Mouse (Mus musculus): ENCODE results near the gene Aldh4a1. TPM values are rescaled to one million over a fixed set of nuclear protein-coding genes. Genes with fewer than 3 reads are reported as not detected.

Gene Aldh4a1
- polyA plus RNA-seq, 1 experiment = 6.7 TPM

DNA sequence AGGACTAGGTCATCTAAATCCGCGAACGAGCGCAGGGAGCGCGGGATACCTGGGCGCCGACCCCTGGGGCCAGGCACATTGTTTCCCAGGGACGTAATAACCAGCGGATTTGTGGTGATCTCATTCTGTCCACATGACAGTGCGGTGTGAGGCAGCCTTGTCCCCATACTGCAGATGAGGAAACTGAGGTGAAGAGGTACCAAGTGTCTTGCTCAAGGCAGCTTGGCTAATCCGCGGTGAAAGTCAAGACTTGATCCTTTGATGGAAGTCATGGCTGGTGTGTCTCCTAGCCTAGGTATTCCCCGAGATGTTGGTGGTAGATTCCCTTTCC is 47.0 kb upstream of the Aldh4a1 start:
- peaks cover 53% of the 10 kb centered on the region for H3K79me3 ChIP-seq (ENCODE audit: low read depth)
- peak overlapping the region; percentile 78 for H3K4me3 ChIP-seq (ENCODE audit: insufficient read depth, poor library complexity, severe bottlenecking)
- TF ChIP-seq MYOG (IDR thresholded peaks at IDR 0.05; ENCODE audit: control insufficient read depth, extremely low read depth, insufficient read length) (no peak), USF1 (IDR thresholded peaks at IDR 0.05; ENCODE audit: low read depth) (peak; percentile 23)

DNA sequence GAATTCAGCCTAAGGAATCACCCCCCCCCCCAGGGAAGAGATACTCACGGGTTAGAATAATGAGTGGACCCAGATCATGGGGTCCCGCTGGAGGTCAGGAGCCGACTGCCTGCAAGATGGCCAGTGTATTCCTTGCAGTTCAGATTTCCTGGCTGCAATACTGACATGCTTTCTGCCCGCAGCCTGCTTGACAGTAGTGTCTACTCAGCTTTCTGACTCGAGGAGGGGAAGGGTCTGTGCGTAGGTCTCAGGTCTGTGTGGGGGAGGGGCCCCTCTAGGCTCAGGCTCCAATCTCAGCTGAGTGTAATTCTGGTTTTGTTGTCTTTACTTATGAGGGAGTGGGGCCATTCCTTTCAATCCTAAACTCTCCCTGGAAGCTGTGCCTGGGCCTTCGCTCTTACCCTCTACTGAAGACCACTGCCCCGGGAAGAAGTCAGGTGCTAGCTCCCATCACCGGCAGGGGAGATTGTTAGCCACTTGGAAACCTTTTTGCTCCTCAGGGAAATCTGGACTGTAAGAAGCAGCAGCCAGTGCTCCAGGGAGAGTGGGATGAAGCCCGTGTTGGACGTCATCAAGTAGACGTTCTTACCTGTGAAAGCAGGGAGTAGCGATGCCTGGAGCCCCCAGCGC is 46.3 kb upstream of the Aldh4a1 start:
- H3K79me3 ChIP-seq (ENCODE audit: low read depth) = peaks cover 57% of the 10 kb centered on the region
- peaks cover 69% of the 10 kb centered on the region for H3K79me2 ChIP-seq (ENCODE audit: control insufficient read depth, insufficient read depth)
- TF ChIP-seq USF1 (IDR thresholded peaks at IDR 0.05; ENCODE audit: low read depth) (no peak), CTCF (IDR thresholded peaks at IDR 0.05; ENCODE audit: control insufficient read depth, insufficient read depth, insufficient read length) (no peak), FOSL1 (IDR thresholded peaks at IDR 0.05; ENCODE audit: insufficient read depth, low read length, poor library complexity, severe bottlenecking) (no peak), MAX (IDR thresholded peaks at IDR 0.05) (no peak), MYOD1 (IDR thresholded peaks at IDR 0.05; ENCODE audit: control insufficient read depth, insufficient read length, low read depth) (no peak), CEBPB (IDR thresholded peaks at IDR 0.05; ENCODE audit: low read depth) (no peak), MYOG (IDR thresholded peaks at IDR 0.05; ENCODE audit: control insufficient read depth, extremely low read depth, insufficient read length) (no peak)
- H3K4me3 ChIP-seq (ENCODE audit: insufficient read depth, poor library complexity, severe bottlenecking) = peak overlapping the region; percentile 78
- H3ac ChIP-seq (ENCODE audit: control insufficient read depth, insufficient read length, low read depth) = peak overlapping the region; percentile 69
- H3K36me3 ChIP-seq (ENCODE audit: control insufficient read depth, insufficient read depth) = peaks cover 8% of the 10 kb centered on the region
- no peaks in the 10 kb centered on the region for H3K27me3 ChIP-seq (ENCODE audit: control insufficient read depth, insufficient read depth, insufficient read length)

More for the DNA sequence above, 47.0 kb upstream of the Aldh4a1 start:
- Histone ChIP-seq H3K36me3 (ENCODE audit: control insufficient read depth, insufficient read depth) (peaks cover 8% of the 10 kb centered on the region), H3K27me3 (ENCODE audit: control insufficient read depth, insufficient read depth, insufficient read length) (no peaks in the 10 kb centered on the region), H3ac (ENCODE audit: control insufficient read depth, insufficient read length, low read depth) (peak overlapping the region; percentile 86), H3K79me2 (ENCODE audit: control insufficient read depth, insufficient read depth) (peaks cover 62% of the 10 kb centered on the region)

DNA sequence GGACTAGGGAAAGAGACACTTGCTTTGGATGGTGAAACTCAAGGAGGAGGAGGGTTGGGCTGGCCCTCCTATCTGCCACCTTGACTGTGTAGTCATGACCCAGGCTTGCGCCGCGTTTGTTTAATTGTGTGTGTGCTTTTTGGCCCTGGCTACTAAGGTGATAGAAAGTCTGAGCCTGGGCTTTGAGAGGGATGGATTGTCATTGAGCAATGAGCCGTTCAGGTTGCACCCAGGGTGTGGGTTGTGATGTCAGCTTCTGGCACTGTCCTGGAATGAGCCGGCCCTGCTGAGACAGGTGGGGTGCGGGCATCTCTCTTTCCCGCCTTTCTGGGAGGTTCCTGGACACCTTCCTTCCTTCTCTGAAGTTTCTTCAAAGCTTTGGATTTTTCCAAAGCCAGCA is 45.7 kb upstream of the Aldh4a1 start:
- Histone ChIP-seq H3K79me2 (ENCODE audit: control insufficient read depth, insufficient read depth) (peaks cover 75% of the 10 kb centered on the region), H3K36me3 (ENCODE audit: control insufficient read depth, insufficient read depth) (peaks cover 8% of the 10 kb centered on the region), H3ac (ENCODE audit: control insufficient read depth, insufficient read length, low read depth) (peak overlapping the region; percentile 53), H3K27me3 (ENCODE audit: control insufficient read depth, insufficient read depth, insufficient read length) (no peaks in the 10 kb centered on the region), H3K79me3 (ENCODE audit: low read depth) (peaks cover 63% of the 10 kb centered on the region), H3K4me3 (ENCODE audit: insufficient read depth, poor library complexity, severe bottlenecking) (peak overlapping the region; percentile 78)
- TF ChIP-seq MAX (IDR thresholded peaks at IDR 0.05) = no peak
- no peak for TF ChIP-seq FOSL1 (IDR thresholded peaks at IDR 0.05; ENCODE audit: insufficient read depth, low read length, poor library complexity, severe bottlenecking)
- TF ChIP-seq CEBPB (IDR thresholded peaks at IDR 0.05; ENCODE audit: low read depth) = peak; percentile 21
- no peak for TF ChIP-seq CTCF (IDR thresholded peaks at IDR 0.05; ENCODE audit: control insufficient read depth, insufficient read depth, insufficient read length)

GRCm38 (mm10) chr4:139578389-139578788 is 44.3 kb upstream of the Aldh4a1 start:
- H3K36me3 ChIP-seq (ENCODE audit: control insufficient read depth, insufficient read depth) = peaks cover 8% of the 10 kb centered on the region
- TF ChIP-seq FOSL1 (IDR thresholded peaks at IDR 0.05; ENCODE audit: insufficient read depth, low read length, poor library complexity, severe bottlenecking) = no peak
- no peak for TF ChIP-seq MYOG (IDR thresholded peaks at IDR 0.05; ENCODE audit: control insufficient read depth, extremely low read depth, insufficient read length)
- TF ChIP-seq CEBPB (IDR thresholded peaks at IDR 0.05; ENCODE audit: low read depth) = no peak
- TF ChIP-seq MYOD1 (IDR thresholded peaks at IDR 0.05; ENCODE audit: control insufficient read depth, insufficient read length, low read depth) = no peak
- no peak for TF ChIP-seq USF1 (IDR thresholded peaks at IDR 0.05; ENCODE audit: low read depth)
- H3K79me3 ChIP-seq (ENCODE audit: low read depth) = peaks cover 76% of the 10 kb centered on the region
- H3ac ChIP-seq (ENCODE audit: control insufficient read depth, insufficient read length, low read depth) = peak overlapping the region; percentile 19
- H3K4me3 ChIP-seq (ENCODE audit: insufficient read depth, poor library complexity, severe bottlenecking) = peak overlapping the region; percentile 11
- H3K27me3 ChIP-seq (ENCODE audit: control insufficient read depth, insufficient read depth, insufficient read length) = no peaks in the 10 kb centered on the region
- peaks cover 89% of the 10 kb centered on the region for H3K79me2 ChIP-seq (ENCODE audit: control insufficient read depth, insufficient read depth)

DNA sequence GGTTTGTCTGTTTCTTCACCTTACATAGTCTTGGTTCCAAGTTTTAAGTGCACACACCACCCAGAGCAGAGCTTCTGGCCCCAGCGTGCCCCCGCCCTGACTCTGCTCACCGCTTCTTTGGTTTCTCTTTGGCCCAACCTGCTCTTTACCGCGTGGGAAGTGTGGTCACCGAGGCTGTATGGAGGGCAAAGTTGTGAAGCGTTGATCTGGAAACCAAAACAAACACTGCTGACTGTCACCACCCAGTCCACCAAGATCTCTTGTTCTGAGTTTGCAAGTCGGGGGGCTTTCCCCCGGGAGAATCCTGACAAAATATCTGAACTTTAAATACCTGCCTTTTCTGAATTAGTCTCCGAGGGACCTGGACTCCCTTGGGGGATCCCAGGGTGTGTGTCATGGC is 43.7 kb upstream of the Aldh4a1 start:
- Histone ChIP-seq H3ac (ENCODE audit: control insufficient read depth, insufficient read length, low read depth) (peak overlapping the region; percentile 31), H3K79me3 (ENCODE audit: low read depth) (peaks cover 80% of the 10 kb centered on the region), H3K4me3 (ENCODE audit: insufficient read depth, poor library complexity, severe bottlenecking) (no peak overlapping the region), H3K27me3 (ENCODE audit: control insufficient read depth, insufficient read depth, insufficient read length) (no peaks in the 10 kb centered on the region), H3K79me2 (ENCODE audit: control insufficient read depth, insufficient read depth) (peaks cover 94% of the 10 kb centered on the region), H3K36me3 (ENCODE audit: control insufficient read depth, insufficient read depth) (peaks cover 8% of the 10 kb centered on the region)
- TF ChIP-seq MAX (IDR thresholded peaks at IDR 0.05) = no peak
- TF ChIP-seq FOSL1 (IDR thresholded peaks at IDR 0.05; ENCODE audit: insufficient read depth, low read length, poor library complexity, severe bottlenecking) = no peak
- TF ChIP-seq CEBPB (IDR thresholded peaks at IDR 0.05; ENCODE audit: low read depth) = no peak
- TF ChIP-seq USF1 (IDR thresholded peaks at IDR 0.05; ENCODE audit: low read depth) = no peak
- TF ChIP-seq CTCF (IDR thresholded peaks at IDR 0.05; ENCODE audit: control insufficient read depth, insufficient read depth, insufficient read length) = no peak
- no peak for TF ChIP-seq MYOD1 (IDR thresholded peaks at IDR 0.05; ENCODE audit: control insufficient read depth, insufficient read length, low read depth)
- TF ChIP-seq MYOG (IDR thresholded peaks at IDR 0.05; ENCODE audit: control insufficient read depth, extremely low read depth, insufficient read length) = no peak

DNA sequence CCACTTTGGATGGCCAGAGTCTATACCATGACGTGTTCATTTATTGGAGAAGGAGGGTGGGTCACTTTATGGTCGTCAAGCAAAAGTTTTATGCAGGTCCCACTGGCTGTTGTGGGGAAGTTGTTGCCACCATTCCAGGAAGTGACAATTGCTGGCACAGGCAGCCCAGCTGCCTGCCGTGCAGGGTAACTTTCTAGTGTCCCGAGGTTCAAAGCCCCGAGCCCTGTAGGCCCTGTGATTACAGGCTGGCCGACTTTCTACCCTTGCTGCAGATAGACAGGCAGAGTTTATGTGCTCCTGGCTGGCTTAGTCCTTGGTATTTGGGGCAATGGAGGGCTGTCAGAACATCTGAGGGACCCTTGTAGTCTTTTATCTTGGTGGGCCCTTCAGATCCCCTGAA is 43.2 kb upstream of the Aldh4a1 start:
- H3K36me3 ChIP-seq (ENCODE audit: control insufficient read depth, insufficient read depth) = peaks cover 8% of the 10 kb centered on the region
- no peak overlapping the region for H3K4me3 ChIP-seq (ENCODE audit: insufficient read depth, poor library complexity, severe bottlenecking)
- peak overlapping the region; percentile 31 for H3ac ChIP-seq (ENCODE audit: control insufficient read depth, insufficient read length, low read depth)
- no peaks in the 10 kb centered on the region for H3K27me3 ChIP-seq (ENCODE audit: control insufficient read depth, insufficient read depth, insufficient read length)
- TF ChIP-seq CTCF (IDR thresholded peaks at IDR 0.05; ENCODE audit: control insufficient read depth, insufficient read depth, insufficient read length) = no peak
- no peak for TF ChIP-seq MAX (IDR thresholded peaks at IDR 0.05)
- TF ChIP-seq MYOD1 (IDR thresholded peaks at IDR 0.05; ENCODE audit: control insufficient read depth, insufficient read length, low read depth) = no peak
- TF ChIP-seq CEBPB (IDR thresholded peaks at IDR 0.05; ENCODE audit: low read depth) = no peak
- no peak for TF ChIP-seq USF1 (IDR thresholded peaks at IDR 0.05; ENCODE audit: low read depth)
- TF ChIP-seq MYOG (IDR thresholded peaks at IDR 0.05; ENCODE audit: control insufficient read depth, extremely low read depth, insufficient read length) = no peak
- no peak for TF ChIP-seq FOSL1 (IDR thresholded peaks at IDR 0.05; ENCODE audit: insufficient read depth, low read length, poor library complexity, severe bottlenecking)
- H3K79me2 ChIP-seq (ENCODE audit: control insufficient read depth, insufficient read depth) = peaks cover 99% of the 10 kb centered on the region
- H3K79me3 ChIP-seq (ENCODE audit: low read depth) = peaks cover 84% of the 10 kb centered on the region

Data from C2C12 (cell line).